Mouse (Mus musculus) ES-E14 (cell line): ENCODE data around the gene Ncam1.

Experiments used
- HCFC1 ChIP-seq: IDR thresholded peaks from 2 replicates; pipeline ENCODE4 v1.6.1; 2012; ENCODE audit warnings: low read length, inconsistent platforms, borderline replicate concordance; ENCODE audit not compliant: insufficient read depth
- ZNF384 ChIP-seq: IDR thresholded peaks from 2 replicates; pipeline ENCODE4 v1.6.1; 2012; ENCODE audit warnings: low read depth, low read length, inconsistent platforms

DNA sequence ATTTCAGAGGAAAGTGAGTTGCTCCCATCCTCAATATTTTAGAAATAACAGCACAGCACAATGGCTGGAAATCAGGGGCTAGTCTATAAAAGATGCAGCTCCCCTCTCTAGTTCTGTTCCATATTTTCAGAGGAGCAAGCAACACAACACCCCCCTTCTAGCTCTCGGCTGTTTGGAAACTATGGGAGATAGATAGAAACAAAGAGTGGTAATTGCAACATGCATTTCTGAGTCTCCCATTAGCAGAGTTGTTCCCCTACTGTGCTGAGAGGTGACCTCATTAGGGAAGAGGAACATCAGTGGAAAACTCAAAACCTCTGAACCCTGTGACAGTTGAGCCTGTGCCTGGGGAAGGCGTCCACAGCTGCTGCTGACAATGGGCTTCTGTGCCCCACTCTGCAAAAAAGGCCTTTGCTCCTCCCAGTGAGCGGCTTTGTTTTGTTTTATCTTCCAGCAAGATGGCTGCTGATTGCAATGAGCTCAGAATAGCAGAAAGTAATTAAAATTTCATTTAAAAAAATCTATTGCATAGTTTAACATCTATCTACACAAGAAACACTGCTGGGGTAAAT, 174.7 kb downstream of the Ncam1 start:
- no peak for TF ChIP-seq HCFC1
- TF ChIP-seq ZNF384, result no peak
